Mouse (Mus musculus): ENCODE results near the gene Gas2l2. TPM values are rescaled to one million over a fixed set of nuclear protein-coding genes. Genes with fewer than 3 reads are reported as not detected.

Gene Gas2l2
- polyA plus RNA-seq, 1 experiment from 2014 or later = not detected

- H3K9me3 ChIP-seq = no peaks in the 10 kb centered on the region
- no peaks in the 10 kb centered on the region for H3K36me3 ChIP-seq
- H3K27me3 ChIP-seq (replicated peaks) = no peaks in the 10 kb centered on the region
- H3K4me2 ChIP-seq = no peak overlapping the region
- peaks cover 14% of the 10 kb centered on the region; the same call in 1 of the 2 replicates for H3K4me1 ChIP-seq
- H3K27ac ChIP-seq = peak overlapping the region; percentile 63; the same call in 1 of the 2 replicates
- no peak overlapping the region for H3K9ac ChIP-seq
- WGBS = 52% methylated on average over 7 of the region's 7 CpGs
- no peak for ATAC-seq (ENCODE audit: insufficient read depth, low FRiP score, low read depth)
- H3K4me3 ChIP-seq (replicated peaks) = no peak overlapping the region
These were observed 28.0 kb upstream of the Gas2l2 start for GRCm38 (mm10) chr11:83457257-83457656.

GRCm38 (mm10) chr11:83455608-83456007 is 26.4 kb upstream of the Gas2l2 start:
- no peak for ATAC-seq (ENCODE audit: insufficient read depth, low FRiP score, low read depth)
- H3K9ac ChIP-seq = no peak overlapping the region
- no peaks in the 10 kb centered on the region for H3K27me3 ChIP-seq (replicated peaks)
- no peak overlapping the region for H3K4me2 ChIP-seq
- no peaks in the 10 kb centered on the region for H3K9me3 ChIP-seq
- peak overlapping the region; percentile 74 for H3K27ac ChIP-seq
- H3K4me1 ChIP-seq = peaks cover 14% of the 10 kb centered on the region; the same call in 1 of the 2 replicates
- H3K4me3 ChIP-seq (replicated peaks) = no peak overlapping the region
- 62% methylated on average over 3 of the region's 3 CpGs for WGBS
- no peaks in the 10 kb centered on the region for H3K36me3 ChIP-seq

GRCm38 (mm10) chr11:83454548-83454947 is 25.3 kb upstream of the Gas2l2 start:
- no peak overlapping the region for H3K9ac ChIP-seq
- peaks cover 14% of the 10 kb centered on the region; the same call in 1 of the 2 replicates for H3K4me1 ChIP-seq
- 9% methylated on average over 4 of the region's 4 CpGs for WGBS
- no peak overlapping the region for H3K4me3 ChIP-seq (replicated peaks)
- no peak overlapping the region for H3K4me2 ChIP-seq
- H3K36me3 ChIP-seq = no peaks in the 10 kb centered on the region
- H3K9me3 ChIP-seq = no peaks in the 10 kb centered on the region
- ATAC-seq (ENCODE audit: insufficient read depth, low FRiP score, low read depth) = peak; percentile 56; the same call in 1 of the 2 replicates
- H3K27me3 ChIP-seq (replicated peaks) = no peaks in the 10 kb centered on the region
- peak overlapping the region; percentile 74 for H3K27ac ChIP-seq

GRCm38 (mm10) chr11:83451281-83451680 is 22.0 kb upstream of the Gas2l2 start:
- H3K9ac ChIP-seq = no peak overlapping the region
- 0 out of 2 replicates have a peak, but pooled peaks cover 4% of the 10 kb centered on the region for H3K27me3 ChIP-seq (replicated peaks)
- no peak for ATAC-seq (ENCODE audit: insufficient read depth, low FRiP score, low read depth)
- H3K4me1 ChIP-seq = peaks cover 24% of the 10 kb centered on the region
- no peaks in the 10 kb centered on the region for H3K36me3 ChIP-seq
- H3K4me3 ChIP-seq (replicated peaks) = no peak overlapping the region
- H3K4me2 ChIP-seq = no peak overlapping the region
- H3K9me3 ChIP-seq = no peaks in the 10 kb centered on the region
- 84% methylated on average over 10 of the region's 10 CpGs for WGBS
- H3K27ac ChIP-seq = no peak overlapping the region

- WGBS = 43% methylated on average over 1 of the region's 1 CpGs
- Histone ChIP-seq H3K9me3 (no peaks in the 10 kb centered on the region), H3K4me2 (no peak overlapping the region), H3K4me1 (peaks cover 24% of the 10 kb centered on the region), H3K27ac (no peak overlapping the region), H3K9ac (no peak overlapping the region), H3K4me3 (replicated peaks) (no peak overlapping the region), H3K27me3 (replicated peaks) (0 out of 2 replicates have a peak, but pooled peaks cover 4% of the 10 kb centered on the region), H3K36me3 (no peaks in the 10 kb centered on the region)
- no peak for ATAC-seq (ENCODE audit: insufficient read depth, low FRiP score, low read depth)
These were observed 21.3 kb upstream of the Gas2l2 start for GRCm38 (mm10) chr11:83450550-83450949.

- H3K9ac ChIP-seq = no peak overlapping the region
- H3K4me2 ChIP-seq = no peak overlapping the region
- no peaks in the 10 kb centered on the region for H3K9me3 ChIP-seq
- H3K4me3 ChIP-seq (replicated peaks) = no peak overlapping the region
- ATAC-seq (ENCODE audit: insufficient read depth, low FRiP score, low read depth) = no peak
- H3K4me1 ChIP-seq = peaks cover 23% of the 10 kb centered on the region
- no peak overlapping the region for H3K27ac ChIP-seq
- H3K27me3 ChIP-seq (replicated peaks) = peaks cover 16% of the 10 kb centered on the region
- H3K36me3 ChIP-seq = no peaks in the 10 kb centered on the region
- WGBS = 33% methylated on average over 4 of the region's 4 CpGs
These were observed 20.0 kb upstream of the Gas2l2 start for GRCm38 (mm10) chr11:83449298-83449697.

- H3K4me1 ChIP-seq = peaks cover 24% of the 10 kb centered on the region
- H3K27ac ChIP-seq = peak overlapping the region; percentile 33; the same call in 1 of the 2 replicates
- no peaks in the 10 kb centered on the region for H3K36me3 ChIP-seq
- H3K4me2 ChIP-seq = no peak overlapping the region
- no peak for ATAC-seq (ENCODE audit: insufficient read depth, low FRiP score, low read depth)
- H3K9ac ChIP-seq = no peak overlapping the region
- H3K27me3 ChIP-seq (replicated peaks) = peaks cover 20% of the 10 kb centered on the region
- H3K4me3 ChIP-seq (replicated peaks) = no peak overlapping the region
- no peaks in the 10 kb centered on the region for H3K9me3 ChIP-seq
These were observed 19.6 kb upstream of the Gas2l2 start for GRCm38 (mm10) chr11:83448927-83449236.

GRCm38 (mm10) chr11:83448021-83448926 is 19.0 kb upstream of the Gas2l2 start:
- H3K36me3 ChIP-seq = no peaks in the 10 kb centered on the region
- peaks cover 27% of the 10 kb centered on the region for H3K27me3 ChIP-seq (replicated peaks)
- no peak overlapping the region for H3K4me2 ChIP-seq
- 43% methylated on average over 16 of the region's 16 CpGs for WGBS
- H3K9ac ChIP-seq = no peak overlapping the region
- ATAC-seq (ENCODE audit: insufficient read depth, low FRiP score, low read depth) = 0 out of 2 replicates have a peak, but pooled peaks have one; percentile 29
- H3K27ac ChIP-seq = peak overlapping the region; percentile 33
- H3K4me1 ChIP-seq = peaks cover 30% of the 10 kb centered on the region
- no peak overlapping the region for H3K4me3 ChIP-seq (replicated peaks)
- H3K9me3 ChIP-seq = no peaks in the 10 kb centered on the region

GRCm38 (mm10) chr11:83447612-83448011 is 18.4 kb upstream of the Gas2l2 start:
- WGBS = 59% methylated on average over 10 of the region's 10 CpGs

GRCm38 (mm10) chr11:83445001-83445400 is 15.7 kb upstream of the Gas2l2 start:
- peak overlapping the region; percentile 49 for H3K4me2 ChIP-seq
- no peak overlapping the region for H3K9ac ChIP-seq
- peaks cover 40% of the 10 kb centered on the region for H3K4me1 ChIP-seq
- no peaks in the 10 kb centered on the region for H3K9me3 ChIP-seq
- H3K36me3 ChIP-seq = no peaks in the 10 kb centered on the region
- H3K27me3 ChIP-seq (replicated peaks) = peaks cover 48% of the 10 kb centered on the region
- no peak overlapping the region for H3K27ac ChIP-seq
- peak overlapping the region; percentile 22 for H3K4me3 ChIP-seq (replicated peaks)
- 26% methylated on average over 19 of the region's 19 CpGs for WGBS
- ATAC-seq (ENCODE audit: insufficient read depth, low FRiP score, low read depth) = no peak

More at GRCm38 (mm10) chr11:83447612-83448011, 18.4 kb upstream of the Gas2l2 start:
- no peak for ATAC-seq (ENCODE audit: insufficient read depth, low FRiP score, low read depth)
- peaks cover 34% of the 10 kb centered on the region for H3K4me1 ChIP-seq
- no peak overlapping the region for H3K4me3 ChIP-seq (replicated peaks)
- peak overlapping the region; percentile 32; the same call in 1 of the 2 replicates for H3K27ac ChIP-seq
- H3K9me3 ChIP-seq = no peaks in the 10 kb centered on the region
- H3K36me3 ChIP-seq = no peaks in the 10 kb centered on the region
- no peak overlapping the region for H3K9ac ChIP-seq
- no peak overlapping the region for H3K4me2 ChIP-seq
- peaks cover 33% of the 10 kb centered on the region for H3K27me3 ChIP-seq (replicated peaks)

GRCm38 (mm10) chr11:83443824-83444223 is 14.6 kb upstream of the Gas2l2 start:
- no peak for ATAC-seq (ENCODE audit: insufficient read depth, low FRiP score, low read depth)

GRCm38 (mm10) chr11:83442596-83443267 is 13.5 kb upstream of the Gas2l2 start:
- no peak for ATAC-seq (ENCODE audit: insufficient read depth, low FRiP score, low read depth)
- no peaks in the 10 kb centered on the region for H3K36me3 ChIP-seq
- no peak overlapping the region for H3K9ac ChIP-seq
- 10% methylated on average over 29 of the region's 29 CpGs for WGBS
- no peaks in the 10 kb centered on the region for H3K9me3 ChIP-seq
- H3K4me1 ChIP-seq = peaks cover 28% of the 10 kb centered on the region
- no peak overlapping the region for H3K27ac ChIP-seq
- H3K4me3 ChIP-seq (replicated peaks) = no peak overlapping the region; the same call in 1 of the 2 replicates
- peaks cover 48% of the 10 kb centered on the region for H3K27me3 ChIP-seq (replicated peaks)
- peak overlapping the region; percentile 47 for H3K4me2 ChIP-seq

More at GRCm38 (mm10) chr11:83443824-83444223, 14.6 kb upstream of the Gas2l2 start:
- Histone ChIP-seq H3K9ac (no peak overlapping the region), H3K9me3 (no peaks in the 10 kb centered on the region), H3K27ac (no peak overlapping the region), H3K27me3 (replicated peaks) (peaks cover 48% of the 10 kb centered on the region), H3K4me2 (no peak overlapping the region), H3K4me1 (peaks cover 38% of the 10 kb centered on the region), H3K36me3 (no peaks in the 10 kb centered on the region), H3K4me3 (replicated peaks) (no peak overlapping the region)
- WGBS = 4% methylated on average over 7 of the region's 7 CpGs

Measured in stomach, embryonic 15.5 days (tissue).